Mouse (Mus musculus): Measurements from ENCODE around the gene Aqp9. TPM values are rescaled to one million over a fixed set of nuclear protein-coding genes. Genes with fewer than 3 reads are reported as not detected.

The Aqp9 gene
- total RNA-seq, 2 experiments from 2014 or later: 0.12 to 0.29 TPM

DNA sequence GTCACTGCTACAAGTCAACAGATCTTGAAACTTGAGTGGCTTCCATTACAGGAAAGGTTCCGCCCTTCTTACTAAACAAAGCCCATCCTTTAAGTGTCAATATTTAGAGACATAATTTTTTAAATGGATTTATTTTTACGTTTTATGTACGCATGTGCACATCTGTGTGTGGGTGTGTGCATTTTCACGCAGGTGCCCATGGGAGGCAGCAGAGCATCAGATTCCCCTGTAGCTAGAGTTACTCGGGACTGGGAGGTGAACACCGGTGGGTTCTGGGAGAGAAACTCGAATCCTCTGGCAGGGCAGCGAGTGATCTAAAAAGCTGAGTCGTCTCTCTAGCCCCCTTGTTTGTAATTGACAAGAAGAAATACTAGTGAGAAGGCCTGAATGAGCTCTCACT is 5.1 kb upstream of the Aqp9 start:
- DNase-seq: no peak
- intact Hi-C loops (cut with DNase I): no loop called here

DNA sequence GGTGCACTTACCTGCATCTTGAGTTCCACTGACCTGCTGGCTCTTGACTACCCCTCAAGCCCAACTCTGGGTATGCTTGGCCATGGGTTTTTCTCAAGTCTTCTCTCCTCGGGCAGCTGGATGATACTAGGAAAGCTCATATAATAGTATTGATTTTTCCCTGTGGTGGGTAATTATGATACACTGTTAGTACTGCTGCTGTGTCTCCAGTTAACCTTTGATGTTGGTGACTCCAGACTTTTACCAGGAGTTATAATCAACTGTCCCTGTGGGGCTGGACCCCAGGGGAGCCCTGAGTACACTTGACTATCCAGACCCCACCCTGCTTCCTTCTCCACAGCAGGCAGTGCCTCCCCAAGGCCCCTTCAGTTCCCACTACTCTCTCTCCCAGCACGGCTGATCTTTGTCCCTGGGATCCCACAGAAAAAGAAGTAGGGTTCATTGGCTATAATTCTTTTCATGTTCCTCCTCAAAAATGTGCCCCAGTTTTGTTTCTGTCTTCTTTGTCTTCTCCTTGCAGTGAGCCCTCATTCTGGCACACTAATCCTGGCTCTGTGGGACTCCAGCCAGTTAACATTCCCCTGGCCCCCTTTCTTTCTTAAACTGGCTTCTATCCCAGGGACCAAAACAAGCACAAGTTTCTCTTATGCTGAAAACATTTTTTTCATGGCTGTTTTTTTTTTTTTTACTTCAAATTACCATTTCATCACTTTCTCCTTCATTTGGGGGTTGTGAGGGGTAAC is 838 bp downstream of the Aqp9 start:
- DNase-seq: peak; percentile 28 to 45
- intact Hi-C loops (cut with DNase I): no loop called here

DNA sequence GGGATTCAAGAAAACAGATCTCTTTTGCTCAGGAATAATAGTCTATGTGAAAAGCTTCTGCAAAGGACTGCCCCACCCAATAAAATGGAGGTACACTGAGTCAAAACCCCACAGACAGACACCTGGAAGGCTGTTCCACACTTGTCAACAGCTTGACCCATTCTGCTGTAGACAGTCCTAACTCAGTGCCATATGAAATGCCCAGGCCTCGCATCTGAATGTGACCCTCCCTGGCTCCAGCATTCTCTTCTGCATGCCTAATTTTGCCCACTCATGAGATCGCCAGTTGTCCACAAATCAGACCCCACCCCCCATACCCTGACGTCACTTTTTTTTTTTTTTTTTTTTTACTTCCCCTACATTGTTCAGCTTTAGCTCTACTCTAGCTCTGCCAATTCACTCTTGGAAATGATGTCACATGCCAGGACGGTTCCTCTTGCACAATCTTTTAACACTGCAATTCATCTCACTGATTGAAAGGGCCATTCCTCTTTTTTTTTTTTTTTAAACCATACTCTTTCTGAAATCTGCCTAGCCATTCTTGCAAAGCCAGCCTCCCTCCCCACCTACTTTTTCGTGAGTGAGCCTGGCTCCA is 1.5 kb downstream of the Aqp9 start:
- DNase-seq: peak; percentile 24 to 29
- intact Hi-C loops (cut with DNase I): no loop called here

DNA sequence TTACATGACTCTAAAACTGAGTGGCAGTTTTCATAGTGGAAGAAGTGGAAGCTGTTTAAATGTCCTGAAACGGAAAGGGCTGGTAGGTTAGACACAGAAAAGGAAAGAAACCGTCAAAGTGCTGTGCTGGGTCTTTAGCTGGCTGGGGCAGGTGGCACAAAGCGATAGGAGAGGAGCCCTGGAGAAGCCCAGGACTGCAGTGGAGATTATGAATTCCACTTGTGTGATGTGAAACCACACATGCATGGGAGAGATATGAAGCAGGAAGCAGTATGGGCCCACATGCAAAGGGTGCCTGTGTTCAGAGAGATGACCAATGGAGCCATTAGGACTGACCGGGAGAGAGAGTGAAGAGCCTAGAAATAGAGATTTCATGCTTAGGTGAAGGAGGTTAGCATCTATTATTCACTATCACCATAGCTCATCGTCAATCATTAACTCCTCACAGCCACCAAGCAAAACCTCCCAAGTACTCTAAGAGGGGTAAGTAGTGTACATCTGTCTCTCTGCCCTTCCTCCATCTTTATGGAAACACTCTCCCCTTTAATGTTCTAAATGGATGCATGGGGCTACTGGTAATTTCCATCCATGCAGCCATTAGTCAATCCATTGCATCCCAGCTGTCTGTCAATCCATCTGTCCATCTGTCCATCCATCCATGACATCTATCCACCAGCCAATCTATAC is 2.3 kb downstream of the Aqp9 start:
- intact Hi-C loops (cut with DNase I): no loop called here
- no peak for DNase-seq

DNA sequence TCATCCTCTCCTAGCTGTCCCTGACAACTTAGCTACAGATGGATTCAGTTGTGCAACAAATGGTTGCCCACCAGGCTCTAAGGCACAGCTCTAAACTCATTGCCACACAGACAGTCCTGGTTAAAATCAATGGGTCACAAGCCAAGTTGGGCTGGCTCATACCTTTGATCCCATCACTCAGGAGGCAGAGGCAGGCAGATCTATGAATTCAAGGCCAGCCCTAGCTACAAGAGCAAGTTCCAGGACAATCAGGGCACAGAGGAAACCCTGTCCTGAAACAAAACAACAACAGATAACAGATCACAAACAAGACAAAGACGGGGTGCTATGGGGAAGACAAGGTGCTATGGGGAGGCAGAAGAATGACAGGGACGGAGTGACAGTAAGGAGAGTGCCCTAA is 3.0 kb downstream of the Aqp9 start:
- no peak for DNase-seq
- intact Hi-C loops (cut with DNase I): no loop called here

DNA sequence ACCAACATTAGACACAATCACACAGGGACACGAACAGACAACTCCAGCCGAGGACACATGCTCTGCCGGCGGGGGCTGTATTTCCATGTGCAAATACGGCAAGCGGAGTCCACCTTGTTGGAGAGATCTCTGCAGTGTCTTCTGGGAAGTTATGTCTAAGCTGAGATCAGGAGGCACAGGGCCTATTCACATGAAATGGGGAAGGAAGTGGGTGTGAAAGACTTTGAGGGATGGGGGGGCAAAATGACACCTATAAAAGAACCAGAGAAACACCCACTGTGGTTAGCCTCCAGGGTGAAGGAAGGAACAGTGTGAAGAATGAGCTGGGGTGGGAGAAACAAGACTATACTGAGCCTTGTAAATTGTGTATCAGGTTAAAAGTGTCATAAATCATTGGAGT is 3.4 kb downstream of the Aqp9 start:
- no peak for DNase-seq
- intact Hi-C loops (cut with DNase I): no loop called here

DNA sequence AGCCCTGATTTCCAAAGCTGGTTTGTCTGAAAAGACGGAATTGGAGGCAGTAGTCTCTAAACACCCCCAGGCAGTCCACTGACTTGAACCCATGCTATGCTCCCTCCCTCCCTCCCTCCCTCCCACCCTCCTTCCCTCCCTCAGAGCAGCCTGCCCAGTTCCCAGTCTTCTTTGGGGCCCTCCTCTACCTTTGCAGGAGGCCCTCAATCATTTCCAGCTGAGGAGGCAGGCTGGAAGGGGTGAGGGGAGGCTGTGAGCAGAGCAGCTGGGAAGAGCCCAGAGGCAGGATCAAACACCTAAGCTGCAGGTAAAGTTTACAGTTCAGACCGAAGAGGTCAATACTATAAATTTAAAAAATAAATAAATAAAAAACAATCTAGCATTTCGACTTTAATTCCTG is 4.1 kb downstream of the Aqp9 start:
- intact Hi-C loops (cut with DNase I): no loop called here
- no peak for DNase-seq

DNA sequence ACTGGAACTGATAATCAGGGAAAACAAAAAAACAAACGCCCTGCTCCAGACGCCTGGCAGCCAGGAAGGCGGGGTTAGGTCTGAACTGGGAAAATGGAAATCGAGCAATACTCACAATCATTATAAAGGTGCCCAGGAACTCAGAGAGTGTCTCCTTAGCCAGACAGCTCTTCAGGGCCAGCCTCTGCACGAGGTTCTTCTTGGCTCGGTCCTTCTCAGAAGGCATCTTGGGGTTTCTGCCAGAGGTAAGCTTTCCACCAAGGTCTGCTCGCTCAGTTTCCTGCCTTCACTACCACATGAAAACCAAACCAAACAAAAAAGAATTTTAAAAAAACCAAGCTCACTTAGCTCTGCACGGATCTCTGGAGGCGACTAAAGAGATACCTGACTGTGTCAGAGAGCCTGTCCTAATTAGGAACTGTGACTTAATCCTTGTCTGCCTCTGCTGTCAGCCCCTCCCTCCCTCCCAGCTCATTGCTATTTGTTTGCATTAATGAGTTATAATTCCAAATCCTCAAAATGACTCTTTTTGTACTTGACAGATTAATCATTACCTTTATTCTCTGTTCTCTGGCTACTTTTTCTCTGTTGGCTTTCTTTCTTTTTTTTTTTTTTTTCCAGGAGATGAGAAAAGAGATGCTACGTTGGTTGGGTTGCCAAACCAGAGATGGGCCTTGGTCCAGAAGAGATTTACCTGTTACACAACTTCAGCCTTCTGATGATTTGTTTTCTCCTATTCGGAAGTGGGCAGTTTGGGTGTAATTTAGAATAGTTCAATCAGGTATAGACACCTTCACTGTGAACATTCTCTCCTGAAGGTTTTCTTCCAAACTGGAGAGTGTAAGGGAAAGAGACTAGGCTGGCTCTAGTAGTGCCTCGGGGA is 5.4 kb downstream of the Aqp9 start:
- intact Hi-C loops (cut with DNase I): no loop called here
- DNase-seq: no peak

DNA sequence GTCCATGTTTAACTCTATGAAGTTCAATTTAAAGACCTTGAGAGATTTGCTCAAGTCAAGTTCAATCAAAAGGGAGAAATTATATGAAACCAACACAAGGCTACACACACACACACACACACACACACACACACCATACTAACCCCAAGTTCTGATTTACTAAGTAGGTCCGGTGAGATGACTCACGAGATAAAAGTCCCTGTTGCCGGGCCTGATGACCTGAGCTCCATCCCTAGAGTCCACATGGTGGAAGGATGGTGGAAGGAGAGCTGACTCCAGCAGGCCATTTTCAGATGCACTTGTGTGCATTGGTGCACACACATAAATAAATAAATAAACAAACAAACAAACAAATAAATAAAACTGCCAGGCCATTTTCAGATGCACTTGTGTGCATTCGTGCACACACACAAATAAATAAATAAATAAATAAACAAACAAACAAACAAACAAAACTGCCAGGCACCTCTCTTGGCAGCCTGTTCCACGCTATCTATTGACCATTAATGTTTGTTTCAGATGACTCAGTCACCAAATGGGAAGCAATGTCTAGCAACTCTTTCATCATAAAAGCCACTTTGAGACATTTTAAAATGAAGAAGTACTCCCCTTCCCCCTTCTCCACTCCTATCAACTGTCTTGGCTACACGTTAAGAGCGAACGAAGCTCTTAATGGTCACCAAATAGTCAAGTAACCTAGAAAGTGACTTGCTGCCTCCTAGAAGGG is 6.2 kb downstream of the Aqp9 start:
- intact Hi-C loops (cut with DNase I): no loop called here
- no peak for DNase-seq

DNA sequence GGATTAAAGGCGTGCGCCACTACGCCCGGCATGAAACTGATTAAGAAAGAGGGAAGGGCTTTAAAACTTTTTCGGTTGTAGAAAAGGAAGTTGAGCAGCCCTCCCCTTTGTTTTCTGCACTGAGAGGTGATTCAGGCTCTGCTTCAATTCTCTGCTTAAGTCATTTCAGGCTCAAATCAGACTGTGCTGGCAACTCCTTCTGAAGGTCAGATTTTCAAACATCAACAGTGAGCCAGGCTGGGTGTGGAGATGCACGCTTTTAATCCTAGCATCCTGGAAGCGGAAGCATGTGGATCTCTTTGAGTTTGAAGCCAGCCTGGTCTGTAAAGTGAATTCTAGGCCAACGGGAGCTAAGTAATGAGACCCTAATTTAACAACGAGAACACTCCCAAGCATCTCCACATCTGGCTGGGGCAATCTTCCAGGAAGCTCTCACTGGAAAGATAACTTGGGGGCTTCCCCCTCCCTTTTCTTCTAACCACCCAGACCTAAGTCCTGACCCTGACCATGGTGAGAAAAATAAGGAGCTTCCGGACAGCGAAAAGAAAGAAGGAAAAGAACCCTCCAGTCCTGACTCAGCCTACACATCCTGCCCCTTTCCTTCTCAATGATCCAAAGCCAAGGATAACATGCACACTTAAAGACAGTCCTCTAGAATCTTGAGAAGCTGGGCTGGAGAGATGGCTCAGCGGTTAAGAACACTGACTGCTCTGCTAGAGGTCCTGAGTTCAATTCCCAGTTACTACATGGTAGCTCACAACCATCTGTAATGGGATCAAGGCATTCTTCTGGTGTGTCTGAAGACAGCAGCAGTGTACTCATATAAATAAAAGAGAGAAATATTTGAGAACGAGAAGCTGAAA is 7.4 kb downstream of the Aqp9 start:
- DNase-seq: no peak
- intact Hi-C loops (cut with DNase I): no loop called here

DNA sequence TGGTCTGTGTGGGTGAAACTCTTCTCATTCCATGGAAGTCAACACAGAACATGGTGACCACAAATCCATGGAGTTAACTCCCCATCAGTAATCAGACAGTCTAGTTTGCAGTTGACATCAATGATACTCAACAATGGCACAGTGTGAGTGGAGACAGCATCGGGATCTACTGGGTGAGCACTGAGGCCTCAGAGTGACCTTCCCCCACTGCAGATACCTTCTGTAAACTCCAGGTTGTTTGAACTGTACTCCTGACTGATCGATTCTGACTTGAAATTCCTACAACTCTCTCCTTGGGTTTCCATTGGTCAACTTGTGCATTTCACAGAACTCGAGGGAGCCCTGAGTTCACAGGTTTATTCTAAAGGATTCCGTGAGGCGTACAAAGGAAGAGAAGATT is 8.8 kb downstream of the Aqp9 start:
- DNase-seq: no peak
- intact Hi-C loops (cut with DNase I): no loop called here

DNA sequence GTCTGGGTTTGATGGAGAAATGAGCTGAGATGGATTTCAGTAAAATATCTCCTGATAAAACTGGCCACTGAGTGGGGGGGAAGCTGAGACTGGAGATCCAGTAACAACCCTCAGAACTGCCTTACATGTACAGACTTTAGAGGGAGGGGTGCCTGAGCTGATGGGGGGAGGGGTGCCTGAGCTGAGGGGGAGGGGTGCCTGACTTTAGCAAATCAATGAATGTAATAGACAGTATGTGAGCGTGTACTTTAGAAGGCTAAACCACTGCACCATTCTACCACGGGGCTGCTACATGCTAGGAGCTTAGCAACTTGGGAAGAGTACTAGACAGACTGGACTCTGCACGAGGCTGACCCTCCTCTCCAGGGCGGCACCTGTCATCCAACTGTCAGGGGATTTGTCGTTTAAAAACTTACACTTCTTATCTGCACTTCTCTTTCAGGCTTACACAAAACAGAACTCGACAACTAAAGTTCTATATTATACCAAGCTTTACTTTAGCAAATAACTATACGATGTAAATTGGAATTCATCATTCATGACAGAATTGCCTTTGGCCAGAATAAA is 9.3 kb downstream of the Aqp9 start:
- intact Hi-C loops (cut with DNase I): no loop called here
- DNase-seq: no peak

DNA sequence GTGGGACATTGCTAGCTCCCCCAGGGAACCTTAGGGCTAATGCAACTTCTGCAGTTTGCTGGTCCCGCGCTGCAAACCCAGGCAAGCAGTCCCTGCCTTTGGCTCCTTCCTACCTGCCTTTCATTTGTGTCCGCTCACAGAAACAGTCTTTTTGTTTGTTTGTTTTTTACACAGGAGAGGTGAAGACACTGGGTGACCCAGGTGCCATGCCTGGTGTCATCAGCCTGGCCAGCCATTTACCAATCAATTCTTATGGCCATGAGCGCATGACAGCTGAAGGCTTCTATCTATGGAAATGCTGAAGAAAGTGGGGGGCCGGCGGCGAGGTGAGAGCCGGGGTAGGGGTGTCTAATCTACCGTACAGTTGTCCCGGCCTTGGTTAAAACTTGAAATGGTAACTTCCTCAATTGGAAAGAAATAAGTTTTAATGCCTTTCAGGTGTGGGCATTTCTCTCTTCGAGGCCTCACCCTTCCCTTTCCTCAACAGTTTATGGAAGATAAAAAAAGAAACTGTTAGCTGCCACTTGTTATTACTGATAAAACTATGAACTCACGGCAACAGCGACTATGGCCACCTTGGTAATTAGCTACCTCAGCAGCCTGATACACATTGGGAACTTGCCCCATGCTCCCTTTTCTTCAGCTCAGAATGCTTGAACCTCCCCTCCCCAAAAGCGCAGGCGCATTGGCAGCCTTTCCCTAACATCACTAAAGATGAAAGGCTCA is 10.4 kb downstream of the Aqp9 start:
- no peak for DNase-seq
- intact Hi-C loops (cut with DNase I): no loop called here

DNA sequence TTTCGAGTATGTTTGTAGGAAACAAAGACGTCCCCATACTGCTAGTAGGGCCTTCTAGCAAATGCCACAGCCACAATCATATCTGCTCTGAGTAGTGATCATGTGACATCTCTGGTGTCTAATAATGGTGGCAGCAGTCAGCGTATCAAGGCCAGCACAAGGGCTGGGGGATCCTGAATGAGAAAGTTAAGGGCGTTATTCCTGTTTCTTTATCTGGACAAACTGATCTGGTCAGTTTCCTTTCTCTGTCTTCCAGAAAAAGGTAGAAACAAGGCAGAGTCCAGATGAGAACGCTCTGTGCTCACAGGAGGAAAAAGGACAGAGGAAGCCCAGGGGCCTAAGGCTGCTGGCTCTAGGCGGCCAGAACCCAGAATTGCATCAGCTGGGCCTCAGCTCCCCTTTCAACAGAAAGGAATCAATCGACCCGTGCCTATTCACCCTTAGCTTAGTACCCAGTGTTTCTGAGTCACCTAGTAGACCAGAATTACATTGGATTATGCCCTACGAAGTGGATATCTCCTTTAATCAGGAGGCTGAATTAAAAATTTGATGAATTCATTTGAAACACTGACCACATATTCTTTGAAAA is 11.9 kb downstream of the Aqp9 start:
- intact Hi-C loops (cut with DNase I): no loop called here
- DNase-seq: no peak

DNA sequence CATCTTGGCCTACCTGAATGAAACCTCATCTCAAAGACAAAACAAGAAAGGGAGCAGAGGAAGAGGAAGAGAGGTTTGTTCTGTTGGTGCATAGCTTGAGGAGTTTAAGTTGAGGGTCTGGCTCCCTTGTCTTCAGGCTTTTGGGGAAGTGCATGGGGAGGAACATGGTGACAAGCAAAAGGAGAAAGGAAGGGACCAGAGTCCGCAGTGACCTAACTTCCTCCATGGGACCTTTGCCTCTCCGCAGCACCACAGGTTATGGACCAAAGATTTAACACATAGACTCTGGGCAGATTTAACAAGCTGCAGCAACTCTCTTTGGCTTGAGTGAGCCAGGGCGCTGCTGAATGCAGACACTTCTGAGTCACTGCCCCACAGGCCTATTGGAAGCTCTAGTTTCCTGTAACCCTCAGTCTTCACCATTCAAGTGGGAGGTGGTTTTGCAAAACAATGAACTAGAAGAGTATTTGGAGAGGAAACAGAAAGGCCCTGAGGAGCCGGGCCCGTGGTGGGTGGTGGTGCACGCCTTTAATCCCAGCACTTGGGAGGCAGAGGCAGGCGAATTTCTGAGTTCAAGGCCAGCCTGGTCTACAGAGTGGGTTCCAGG is 13.0 kb downstream of the Aqp9 start:
- intact Hi-C loops (cut with DNase I): no loop called here
- no peak for DNase-seq

DNA sequence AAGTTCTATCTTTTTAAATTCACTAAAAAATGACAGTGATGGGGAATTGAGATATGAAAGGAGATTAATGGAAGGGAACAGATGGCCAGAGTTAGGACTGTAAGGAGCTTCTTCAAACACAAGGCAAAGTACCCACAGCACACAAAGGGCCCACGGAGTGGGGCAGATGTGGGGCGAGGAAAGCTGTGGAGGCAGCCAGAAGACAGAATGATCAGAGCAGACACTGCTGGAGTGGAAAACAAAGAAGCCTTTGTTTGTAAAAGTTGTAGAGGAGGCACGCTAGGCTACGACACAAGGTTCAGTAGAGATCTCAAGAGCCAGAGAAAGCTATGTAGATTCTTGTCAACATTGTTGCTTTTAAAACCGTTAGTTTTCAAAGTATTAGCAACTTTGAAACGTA is 17.1 kb downstream of the Aqp9 start:
- intact Hi-C loops (cut with DNase I): no loop called here
- no peak for DNase-seq

DNA sequence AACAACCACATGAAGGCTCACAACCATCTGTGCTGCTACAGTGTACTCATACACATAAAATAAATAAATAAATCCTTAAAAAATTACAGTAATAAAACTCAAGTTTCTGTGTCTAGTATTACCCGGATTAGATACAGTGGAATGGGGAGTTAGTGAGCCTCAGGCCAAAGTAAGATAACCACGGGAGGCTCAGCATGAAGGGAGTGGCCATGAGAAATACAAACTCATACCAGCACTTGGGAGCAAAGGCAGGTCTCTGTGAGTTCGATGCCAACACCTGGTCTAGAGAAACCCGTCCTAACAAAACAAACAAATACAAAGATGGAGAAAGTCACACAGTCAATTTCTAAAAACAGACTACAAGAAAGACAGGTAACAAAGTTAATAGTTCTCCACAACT is 18.3 kb downstream of the Aqp9 start:
- intact Hi-C loops (cut with DNase I): no loop called here
- no peak for DNase-seq

DNA sequence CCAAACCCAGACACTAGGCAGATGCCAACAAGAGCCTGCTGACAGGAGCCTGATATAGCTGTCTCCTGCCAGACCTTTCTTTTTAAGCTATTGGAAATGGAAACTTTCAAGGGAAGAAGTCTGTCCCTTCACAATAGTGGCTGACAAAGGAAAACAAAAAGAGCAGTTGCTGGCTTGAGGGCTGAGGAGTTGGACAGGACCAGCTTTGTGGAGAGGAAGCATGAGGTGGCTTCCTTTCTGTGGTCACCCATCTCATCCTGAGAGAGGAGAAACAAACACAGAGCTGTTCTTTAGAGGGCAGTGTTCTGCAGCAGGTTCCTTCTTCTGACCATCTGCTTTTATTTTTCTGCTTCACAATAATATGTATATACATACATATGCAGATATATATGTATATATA is 19.6 kb downstream of the Aqp9 start:
- intact Hi-C loops (cut with DNase I): no loop called here
- DNase-seq: no peak
